8 mouse cellular contexts compared by ENCODE assay signal in the genomic region with DNA sequence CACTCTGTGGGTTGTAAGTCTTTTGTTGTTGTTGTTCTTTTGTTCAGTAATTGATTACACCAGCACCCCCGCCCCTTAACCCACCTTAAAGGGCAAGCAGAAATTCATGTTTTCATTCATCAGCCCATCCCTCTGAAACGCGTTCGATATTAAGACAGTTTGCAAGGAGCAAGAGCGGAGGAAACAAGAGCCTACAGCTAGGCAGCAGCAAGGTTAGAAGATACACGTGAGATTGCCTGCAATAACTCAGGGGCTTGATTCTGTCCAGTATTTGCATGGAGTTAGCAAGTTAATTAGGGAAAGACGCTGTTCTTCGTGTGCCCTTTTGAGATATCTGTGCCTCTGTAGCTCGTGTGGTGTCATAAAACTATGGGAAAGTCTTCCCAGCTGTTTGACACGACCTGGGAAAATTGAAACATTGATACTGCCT.
DNase-seq lines count a peak whose midpoint lies in the region; ATAC-seq and TF ChIP-seq lines count a peak whose summit lies in the region.

No protein-coding gene starts in this region.

- no peaks in the 10 kb centered on the region for H3K27me3 ChIP-seq in kidney, embryonic 15.5 days
- H3K27me3 ChIP-seq in embryonic facial prominence, embryonic 11.5 days (ENCODE audit: control insufficient read depth, insufficient read depth, low read length) = no peaks in the 10 kb centered on the region
- H3K27me3 ChIP-seq in hindbrain, postnatal 0 days (ENCODE audit: insufficient read depth, low read length) = no peaks in the 10 kb centered on the region
- no peaks in the 10 kb centered on the region for H3K27me3 ChIP-seq in midbrain, postnatal 0 days (ENCODE audit: insufficient read depth, low read length)

- no peaks in the 10 kb centered on the region for H3K9me3 ChIP-seq in kidney, embryonic 15.5 days (replicated peaks)
- no peaks in the 10 kb centered on the region for H3K9me3 ChIP-seq in embryonic facial prominence, embryonic 11.5 days (replicated peaks; ENCODE audit: control insufficient read depth, low read length)
- H3K9me3 ChIP-seq in hindbrain, postnatal 0 days (ENCODE audit: low read length) = no peaks in the 10 kb centered on the region
- no peaks in the 10 kb centered on the region for H3K9me3 ChIP-seq in midbrain, postnatal 0 days (ENCODE audit: low read length)

- 3% methylated on average over 10 of the region's 10 CpGs for WGBS in kidney, embryonic 15.5 days
- WGBS in embryonic facial prominence, embryonic 11.5 days = 6% methylated on average over 10 of the region's 10 CpGs
- 2% methylated on average over 10 of the region's 10 CpGs for WGBS in hindbrain, postnatal 0 days
- 5% methylated on average over 10 of the region's 10 CpGs for WGBS in midbrain, postnatal 0 days

- H3K36me3 ChIP-seq in kidney, embryonic 15.5 days = no peaks in the 10 kb centered on the region
- no peaks in the 10 kb centered on the region for H3K36me3 ChIP-seq in embryonic facial prominence, embryonic 11.5 days (replicated peaks; ENCODE audit: control insufficient read depth, insufficient read depth, low read depth, low read length)
- no peaks in the 10 kb centered on the region for H3K36me3 ChIP-seq in hindbrain, postnatal 0 days (ENCODE audit: insufficient read depth, low read length)
- H3K36me3 ChIP-seq in midbrain, postnatal 0 days (ENCODE audit: insufficient read depth, low read length) = no peaks in the 10 kb centered on the region

- peak overlapping the region; percentile 87 for H3K27ac ChIP-seq in kidney, embryonic 15.5 days
- peak overlapping the region; percentile 83 for H3K27ac ChIP-seq in embryonic facial prominence, embryonic 11.5 days (replicated peaks; ENCODE audit: low read depth, low read length)
- peak overlapping the region; percentile 89 for H3K27ac ChIP-seq in hindbrain, postnatal 0 days
- peak overlapping the region; percentile 72 for H3K27ac ChIP-seq in midbrain, postnatal 0 days (ENCODE audit: low read depth, low read length)

- H3K9ac ChIP-seq in kidney, embryonic 15.5 days = peak overlapping the region; percentile 39
- H3K9ac ChIP-seq in embryonic facial prominence, embryonic 11.5 days (replicated peaks; ENCODE audit: low read length) = peak overlapping the region; percentile 59
- H3K9ac ChIP-seq in hindbrain, postnatal 0 days (replicated peaks; ENCODE audit: low read length) = peak overlapping the region; percentile 52
- peak overlapping the region; percentile 52 for H3K9ac ChIP-seq in midbrain, postnatal 0 days (replicated peaks; ENCODE audit: low read length, poor library complexity, severe bottlenecking)

- H3K4me1 ChIP-seq in kidney, embryonic 15.5 days = peaks cover 22% of the 10 kb centered on the region
- peaks cover 5% of the 10 kb centered on the region for H3K4me1 ChIP-seq in embryonic facial prominence, embryonic 11.5 days (ENCODE audit: control insufficient read depth, insufficient read depth, low read length)
- peaks cover 18% of the 10 kb centered on the region for H3K4me1 ChIP-seq in hindbrain, postnatal 0 days (ENCODE audit: insufficient read depth, low read length)
- H3K4me1 ChIP-seq in midbrain, postnatal 0 days (ENCODE audit: insufficient read depth, low read length) = peaks cover 16% of the 10 kb centered on the region

- peak; percentile 78 for ATAC-seq in kidney, embryonic 15.5 days (replicated peaks; ENCODE audit: low FRiP score)
- peak; percentile 21; the same call in 1 of the 2 replicates for ATAC-seq in embryonic facial prominence, embryonic 11.5 days (replicated peaks; ENCODE audit: insufficient number of reproducible peaks, low FRiP score, low TSS enrichment, low read depth)
- peak; percentile 62 for ATAC-seq in hindbrain, postnatal 0 days
- peak; percentile 38; the same call in 1 of the 2 replicates for ATAC-seq in midbrain, postnatal 0 days (ENCODE audit: low FRiP score)
- no peak for ATAC-seq in monocyte, adult 5-6 weeks (replicated peaks; ENCODE audit: insufficient number of reproducible peaks, low FRiP score, low TSS enrichment, poor library complexity, severe bottlenecking)

- TF ChIP-seq CTCF in hindbrain, postnatal 0 days (IDR thresholded peaks at IDR 0.05; ENCODE audit: low read depth) = no peak
- TF ChIP-seq CTCF in midbrain, postnatal 0 days (IDR thresholded peaks at IDR 0.05) = no peak

- H3K4me3 ChIP-seq in kidney, embryonic 15.5 days (replicated peaks) = peak overlapping the region; percentile 32
- H3K4me3 ChIP-seq in embryonic facial prominence, embryonic 11.5 days (ENCODE audit: low read depth, low read length) = peak overlapping the region; percentile 21
- H3K4me3 ChIP-seq in hindbrain, postnatal 0 days (ENCODE audit: low read length) = peak overlapping the region; percentile 31
- peak overlapping the region; percentile 20 for H3K4me3 ChIP-seq in midbrain, postnatal 0 days (ENCODE audit: low read depth, low read length)

- no peak for DNase-seq in kidney, adult 11 months
- DNase-seq in embryonic facial prominence, embryonic 11.5 days (ENCODE audit: low spot score) = no peak
- peak; percentile 50 for DNase-seq in hindbrain, postnatal 0 days (ENCODE audit: low spot score)
- DNase-seq in midbrain, postnatal 0 days (ENCODE audit: low spot score) = no peak
- no peak for DNase-seq in T-cell, adult 2 months (ENCODE audit: low spot score)
- DNase-seq in spleen, postnatal 10 days (ENCODE audit: low spot score in 2 of 2) = no peak

- H3K4me2 ChIP-seq in kidney, embryonic 15.5 days = peak overlapping the region; percentile 61
- peak overlapping the region; percentile 53 for H3K4me2 ChIP-seq in embryonic facial prominence, embryonic 11.5 days (ENCODE audit: low read depth, low read length)
- peak overlapping the region; percentile 65 for H3K4me2 ChIP-seq in hindbrain, postnatal 0 days (ENCODE audit: low read depth, low read length)
- peak overlapping the region; percentile 56 for H3K4me2 ChIP-seq in midbrain, postnatal 0 days (ENCODE audit: low read depth, low read length, poor library complexity, severe bottlenecking)
